Mouse (Mus musculus) 3134 (cell line): Measurements from ENCODE around the gene Apoa5.
"Not testable (repeated sequence)": the region's sequence is repeated elsewhere in the genome, so short reads cannot be mapped to it uniquely, and the experiment has no call there.

ENCODE experiments used
- DNase-seq: peaks from one replicate; pipeline ENCODE4 v3.0.0-alpha.2; 2011; ENCODE audit warnings: low spot score; ENCODE audit not compliant: insufficient read length; ENCODE audit errors: extremely low read depth

Apoa5 gene

DNA sequence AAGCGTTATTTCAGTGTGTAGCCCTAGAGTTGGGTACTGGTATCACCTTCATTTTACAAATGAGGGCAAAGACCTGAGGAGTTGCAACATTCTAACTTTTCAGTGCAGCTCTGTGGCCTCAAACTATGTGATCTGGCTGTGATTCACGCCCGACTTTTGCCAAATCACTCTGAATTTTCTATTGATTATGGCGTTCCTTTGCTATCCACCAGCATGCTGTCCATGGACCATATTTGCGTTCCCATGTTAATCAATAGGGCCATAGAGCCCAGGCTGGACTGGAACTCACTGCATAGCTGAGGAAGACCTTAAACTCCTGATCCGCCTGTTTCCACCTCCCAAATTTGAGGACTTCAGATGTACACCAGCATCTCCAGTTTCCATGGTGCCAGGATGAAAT, 9.3 kb upstream of the Apoa5 start:
- DNase-seq, result no peak

DNA sequence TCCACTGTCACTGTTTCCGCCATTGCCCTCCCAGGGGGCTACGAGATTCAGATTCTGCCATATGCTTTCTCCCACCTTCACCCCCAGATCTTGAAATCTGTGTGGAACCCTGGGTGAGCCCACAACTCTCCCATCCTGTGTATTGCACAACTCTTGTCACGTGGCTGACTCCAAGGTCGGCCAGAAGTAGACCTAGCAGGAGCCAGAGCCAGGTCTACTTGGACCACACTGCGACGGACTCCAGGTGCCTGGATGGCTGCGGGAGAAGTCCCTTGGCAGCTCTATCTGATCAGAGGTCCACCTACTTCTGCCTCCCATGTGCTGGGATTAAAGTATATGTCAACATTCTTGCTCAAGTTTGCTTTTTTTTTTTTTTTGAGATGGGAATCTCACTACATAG, 7.3 kb upstream of the Apoa5 start:
- peak; percentile 53 for DNase-seq

- DNase-seq, result no peak
Measured at GRCm38 (mm10) chr9:46269125-46269524, 692 bp downstream of the Apoa5 start.

DNA sequence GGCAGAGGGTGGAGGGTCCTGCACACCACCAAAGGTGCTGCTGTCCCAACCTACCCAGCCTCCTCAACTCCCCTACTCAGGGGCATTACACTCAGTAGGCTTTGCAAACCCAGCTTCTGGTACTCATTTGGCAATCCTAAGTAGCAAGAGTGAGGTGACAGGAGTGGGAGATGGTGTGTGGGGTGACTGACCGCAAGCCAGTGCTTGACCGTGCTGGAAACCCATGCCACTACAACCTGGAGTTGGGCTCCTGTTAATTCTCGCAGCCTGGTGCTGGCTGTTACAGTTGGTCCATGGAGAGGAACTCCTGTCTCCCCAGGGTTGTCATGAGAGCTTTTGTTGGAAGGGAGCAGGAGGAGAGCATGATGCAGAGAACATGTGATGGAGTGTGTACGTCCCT, 2.3 kb downstream of the Apoa5 start:
- no peak for DNase-seq

DNA sequence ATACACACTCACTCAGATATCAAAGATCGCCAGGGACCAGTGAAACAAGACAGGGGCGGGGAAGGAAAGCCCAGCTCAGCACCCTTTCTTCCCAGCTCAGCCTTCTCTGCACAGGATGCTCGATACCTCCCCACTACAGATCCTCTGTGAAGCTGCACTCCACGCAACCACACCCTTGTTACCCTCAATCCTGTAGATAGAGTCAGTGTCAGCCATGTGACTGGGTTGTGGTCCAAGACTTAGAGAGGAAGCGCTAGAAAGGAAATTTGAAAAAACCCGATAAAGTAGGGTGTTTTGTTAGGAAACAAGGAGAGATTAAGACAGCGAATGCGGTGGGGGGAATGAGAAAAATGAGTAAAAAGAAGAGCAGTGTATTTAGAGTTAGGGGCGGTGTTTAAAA, 3.6 kb downstream of the Apoa5 start:
- no peak for DNase-seq

GRCm38 (mm10) chr9:46272677-46273454, 4.4 kb downstream of the Apoa5 start, which contains the start of gene Zpr1:
TSS of gene Zpr1 (plus strand) at chr9:46273064.
- DNase-seq, result peak; percentile 90

GRCm38 (mm10) chr9:46274494-46274893, 6.1 kb downstream of the Apoa5 start:
- DNase-seq, result peak; percentile 39

- peak; percentile 96 for DNase-seq
Measured at GRCm38 (mm10) chr9:46282631-46283436, 14.4 kb downstream of the Apoa5 start, which contains the start of gene Bud13. TSS of gene Bud13 (plus strand) at chr9:46283008.

- DNase-seq, result no peak
Measured at GRCm38 (mm10) chr9:46298381-46298780, 29.9 kb downstream of the Apoa5 start.

DNA sequence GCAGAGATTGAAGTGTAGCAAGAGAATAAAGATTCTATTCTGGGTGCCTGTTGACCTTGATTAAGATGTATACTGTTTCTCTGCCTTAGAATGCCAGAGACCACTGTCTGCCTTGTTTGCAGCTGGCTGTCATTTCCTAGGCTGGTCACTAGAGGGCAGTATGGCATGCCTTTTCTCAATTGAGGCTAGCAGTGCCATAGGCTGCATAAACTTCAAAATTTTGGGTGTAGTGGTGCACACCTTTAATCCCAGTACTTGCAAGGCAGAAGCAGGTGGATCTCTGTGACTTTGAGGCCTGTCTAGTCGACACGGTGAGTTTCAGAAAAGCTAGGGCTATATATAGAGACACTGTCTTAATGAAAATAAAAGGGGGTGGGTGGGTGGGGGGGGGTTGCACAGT, 33.7 kb downstream of the Apoa5 start:
- no peak for DNase-seq

GRCm38 (mm10) chr9:46309121-46309520, 40.7 kb downstream of the Apoa5 start:
- no peak for DNase-seq

- DNase-seq, result no peak
Measured at GRCm38 (mm10) chr9:46314507-46314906, 46.1 kb downstream of the Apoa5 start.

DNA sequence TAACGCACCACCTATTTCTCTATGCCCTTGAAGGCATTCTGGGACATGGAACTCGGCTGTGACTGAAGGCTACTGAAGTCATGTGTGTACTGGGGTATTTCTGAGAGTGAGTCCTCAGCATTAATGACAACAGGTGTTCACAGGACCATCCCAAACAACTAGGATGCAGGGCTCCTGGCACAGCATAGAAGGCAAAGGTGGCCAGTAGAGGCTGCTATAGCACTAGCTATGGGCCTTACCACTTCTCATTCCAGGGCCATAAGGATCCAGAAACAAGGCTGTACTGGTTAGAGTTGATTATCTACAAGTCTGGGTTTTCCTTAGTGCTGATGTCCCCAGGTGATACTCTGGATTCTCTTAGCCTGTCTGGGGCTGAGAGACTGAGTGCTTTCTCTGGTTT, 46.5 kb downstream of the Apoa5 start:
- no peak for DNase-seq

- no peak for DNase-seq
Measured at GRCm38 (mm10) chr9:46315807-46316365, 47.5 kb downstream of the Apoa5 start.

- no peak for DNase-seq
Measured at GRCm38 (mm10) chr9:46316388-46316787, 48.0 kb downstream of the Apoa5 start.

- DNase-seq, result no peak
Measured at GRCm38 (mm10) chr9:46316909-46317308, 48.5 kb downstream of the Apoa5 start.

- no peak for DNase-seq
Measured at GRCm38 (mm10) chr9:46317957-46318356, 49.5 kb downstream of the Apoa5 start.

DNA sequence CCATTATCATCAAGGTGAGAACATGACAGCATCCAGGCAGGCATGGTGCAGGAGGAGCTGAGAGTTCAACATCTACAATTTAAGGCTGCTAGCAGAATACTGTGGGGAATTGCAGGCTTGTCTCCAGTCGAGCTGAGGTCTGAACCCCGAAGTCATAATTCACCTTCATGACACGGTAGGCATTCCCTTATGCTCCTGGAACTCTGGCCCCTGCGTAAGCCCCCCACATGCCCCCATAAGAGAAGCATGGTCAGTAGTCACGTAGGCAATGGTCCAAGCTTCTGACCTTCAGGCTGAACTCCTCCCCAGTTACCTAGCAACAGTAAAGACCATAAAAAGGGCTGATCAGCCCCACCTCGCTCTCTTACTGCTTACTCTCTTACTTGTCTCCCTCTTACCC, 51.5 kb downstream of the Apoa5 start, which contains the start of gene 4931429L15Rik:
Gene 4931429L15Rik (minus strand): TSS at position 101 of the 400 bp plus-strand sequence.
- not testable (repeated sequence) for DNase-seq

DNA sequence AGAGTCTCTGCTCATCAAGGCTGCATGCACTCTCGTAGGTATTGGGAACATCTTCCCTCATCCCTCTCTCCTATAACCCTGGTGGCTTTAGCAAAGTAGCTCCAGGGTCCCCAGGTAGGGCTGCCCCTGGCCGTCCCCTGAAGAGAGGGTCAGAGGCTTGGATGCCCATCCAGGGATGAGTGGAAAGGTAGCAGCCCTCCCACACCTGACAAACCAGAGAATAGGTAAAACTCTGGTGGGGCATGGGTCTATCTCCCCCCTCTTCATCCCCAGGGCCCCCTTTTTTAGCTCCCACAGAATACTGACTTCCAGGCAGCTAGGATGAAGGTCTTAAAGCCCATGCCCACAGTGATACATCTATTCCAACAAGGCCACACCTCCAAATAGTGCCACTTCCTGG, 52.0 kb downstream of the Apoa5 start:
- DNase-seq, result no peak
